25 mouse cellular contexts compared by ENCODE assay signal in genomic region chr1:189871625-189872024, GRCm38 (mm10).
"Had no signal": no experiment of that assay in that cellular context is flagged by ENCODE, and none has a peak within 500 bp of the region (broad histone marks: within the 10 kb centered on the region; RNA-seq: fewer than 3 reads in every experiment).

No protein-coding gene starts in this region.

- H3K27ac ChIP-seq: gastrocnemius, adult 2 months; heart, adult 2 months; heart, embryonic 13.5 days; heart, embryonic 15.5 days; hindbrain, embryonic 13.5 days; hindbrain, embryonic 15.5 days; hindbrain, postnatal 0 days; kidney, embryonic 15.5 days; kidney, postnatal 0 days; limb, embryonic 13.5 days; limb, embryonic 15.5 days had no signal

- H3K27me3 ChIP-seq: heart, embryonic 13.5 days; heart, embryonic 15.5 days; hindbrain, embryonic 13.5 days; hindbrain, embryonic 15.5 days; kidney, embryonic 15.5 days; limb, embryonic 13.5 days; limb, embryonic 15.5 days had no signal

- H3K9ac ChIP-seq: heart, embryonic 13.5 days; heart, embryonic 15.5 days; hindbrain, embryonic 13.5 days; hindbrain, embryonic 15.5 days; kidney, embryonic 15.5 days; limb, embryonic 13.5 days; limb, embryonic 15.5 days had no signal

- DNase-seq: gastrocnemius, adult 2 months; gastrocnemius, postnatal 10 days; gastrocnemius, postnatal 25 days; heart, adult 11 months; heart, adult 2 months; heart, postnatal 14 days; heart, postnatal 36 days; kidney, adult 11 months; kidney, adult 9 months; kidney, postnatal 14 days; kidney, postnatal 36 days; layer of hippocampus, adult 9-11 months; layer of hippocampus, postnatal 36 days; left cerebral cortex, postnatal 4 days had no signal

- H3K36me3 ChIP-seq: hindbrain, embryonic 13.5 days; hindbrain, embryonic 15.5 days had no signal

- H3K4me3 ChIP-seq: gastrocnemius, adult 2 months; heart, adult 2 months; heart, embryonic 13.5 days; heart, embryonic 15.5 days; hindbrain, embryonic 13.5 days; hindbrain, embryonic 15.5 days; kidney, embryonic 15.5 days; limb, embryonic 13.5 days; limb, embryonic 15.5 days had no signal

- ATAC-seq: hindbrain, postnatal 0 days; intestine, embryonic 16.5 days had no signal

- H3K4me2 ChIP-seq: heart, embryonic 11.5 days; heart, embryonic 13.5 days; heart, embryonic 15.5 days; hindbrain, embryonic 13.5 days; hindbrain, embryonic 15.5 days; kidney, embryonic 15.5 days; limb, embryonic 13.5 days; limb, embryonic 15.5 days had no signal

- H3K9me3 ChIP-seq: heart, embryonic 13.5 days; heart, embryonic 15.5 days; hindbrain, embryonic 13.5 days; hindbrain, embryonic 15.5 days; kidney, embryonic 15.5 days; limb, embryonic 13.5 days; limb, embryonic 15.5 days had no signal
